Mouse (Mus musculus) midbrain, embryonic 15.5 days (tissue): ENCODE results near the gene Kank1. TPM values are rescaled to one million over a fixed set of nuclear protein-coding genes. Genes with fewer than 3 reads are reported as not detected.

Experiments
- ATAC-seq: fragments of 200-750 bp; cut with Nextera tagmentation; replicated peaks from 2 replicates; pipeline ENCODE4 v1.8.0; 2017; ENCODE audit warnings: moderate TSS enrichment
- H3K27ac ChIP-seq: fragments of 300-500 bp; sonication (generic); 2 replicates; pipeline ENCODE4 v1.5.1; 2015; ENCODE audit warnings: mild to moderate bottlenecking, inconsistent platforms
- H3K27me3 ChIP-seq: fragments of 300-500 bp; sonication (generic); replicated peaks from 2 replicates; pipeline ENCODE4 v1.6.1; 2015; ENCODE audit warnings: inconsistent platforms
- H3K36me3 ChIP-seq: fragments of 300-500 bp; sonication (generic); replicated peaks from 2 replicates; pipeline ENCODE4 v1.6.1; 2015; ENCODE audit warnings: inconsistent platforms
- H3K4me1 ChIP-seq: fragments of 300-500 bp; sonication (generic); 2 replicates; pipeline ENCODE4 v1.6.1; 2015; ENCODE audit warnings: inconsistent platforms
- H3K4me2 ChIP-seq: fragments of 300-500 bp; sonication (generic); 2 replicates; pipeline ENCODE4 v1.6.1; 2015; ENCODE audit warnings: inconsistent platforms, mild to moderate bottlenecking, moderate library complexity
- H3K4me3 ChIP-seq: fragments of 300-500 bp; sonication (generic); 2 replicates; pipeline ENCODE4 v1.5.1; 2015; ENCODE audit warnings: mild to moderate bottlenecking, inconsistent platforms
- H3K9ac ChIP-seq: fragments of 300-500 bp; sonication (generic); 2 replicates; pipeline ENCODE4 v1.6.1; 2015; ENCODE audit warnings: mild to moderate bottlenecking, inconsistent platforms
- H3K9me3 ChIP-seq: fragments of 300-500 bp; sonication (generic); 2 replicates; pipeline ENCODE4 v1.6.1; 2016; ENCODE audit warnings: inconsistent platforms
- WGBS: fragments of 180-500 bp; shearing (Covaris S2); methylation state at CpG from one replicate; pipeline ENCODE4 v1.1.7; 2015; ENCODE audit warnings: mixed read lengths; 5-methylcytosine and 5-hydroxymethylcytosine counted together
- polyA plus RNA-seq: library from polyadenylated mRNA; unstranded; fragments of >200 nt; fragmentation: Nextera tagmentation; extraction: Ambion mirVana; gene quantifications from 2 replicates; pipeline ENCODE4 v1.2.1, GENCODE M21; 2015

Kank1 gene
- polyA plus RNA-seq, 1 experiment from 2014 or later, result 6.6 TPM

- no peaks in the 10 kb centered on the region for H3K27me3 ChIP-seq
- H3K4me2 ChIP-seq, result no peak overlapping the region
- no peak for ATAC-seq
- H3K4me1 ChIP-seq, result no peaks in the 10 kb centered on the region
- no peaks in the 10 kb centered on the region for H3K9me3 ChIP-seq
- H3K27ac ChIP-seq, result no peak overlapping the region
- 90% methylated on average over 5 of the region's 5 CpGs for WGBS
- H3K9ac ChIP-seq, result no peak overlapping the region
- H3K4me3 ChIP-seq, result no peak overlapping the region
- H3K36me3 ChIP-seq, result no peaks in the 10 kb centered on the region
These were observed 189.7 kb downstream of the Kank1 start for GRCm38 (mm10) chr19:25426431-25426830.

GRCm38 (mm10) chr19:25427886-25428285 is 191.1 kb downstream of the Kank1 start:
- 96% methylated on average over 17 of the region's 17 CpGs for WGBS
- Histone ChIP-seq H3K9ac (no peak overlapping the region), H3K27ac (no peak overlapping the region), H3K36me3 (no peaks in the 10 kb centered on the region), H3K4me1 (no peaks in the 10 kb centered on the region), H3K9me3 (no peaks in the 10 kb centered on the region), H3K4me2 (no peak overlapping the region), H3K4me3 (no peak overlapping the region), H3K27me3 (no peaks in the 10 kb centered on the region)
- ATAC-seq, result no peak

- Histone ChIP-seq H3K36me3 (no peaks in the 10 kb centered on the region), H3K9ac (no peak overlapping the region), H3K27ac (no peak overlapping the region), H3K4me2 (no peak overlapping the region), H3K27me3 (no peaks in the 10 kb centered on the region), H3K9me3 (no peaks in the 10 kb centered on the region), H3K4me1 (no peaks in the 10 kb centered on the region), H3K4me3 (no peak overlapping the region)
- no peak for ATAC-seq
- WGBS, result 92% methylated on average over 13 of the region's 13 CpGs
These were observed 191.7 kb downstream of the Kank1 start for GRCm38 (mm10) chr19:25428338-25428962.

DNA sequence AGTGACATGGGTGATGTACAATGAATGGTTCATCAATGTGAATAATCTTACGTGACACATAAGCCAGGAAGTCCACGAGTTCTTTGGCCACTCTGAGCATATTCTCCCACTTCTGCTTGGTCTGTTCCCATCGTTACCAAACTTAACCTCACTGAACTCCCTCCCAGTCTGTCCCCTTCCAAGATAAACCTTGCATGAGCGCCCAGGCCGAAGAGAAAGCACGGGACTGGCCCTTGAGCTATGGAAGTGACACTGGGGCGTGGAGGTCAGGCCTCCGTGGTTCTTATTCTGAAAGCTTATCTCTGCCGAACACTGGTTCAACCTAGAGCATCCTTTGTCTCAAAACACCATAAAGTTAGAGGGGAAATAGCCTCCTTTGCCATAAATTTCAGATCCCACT is 194.7 kb downstream of the Kank1 start:
- ATAC-seq, result no peak

DNA sequence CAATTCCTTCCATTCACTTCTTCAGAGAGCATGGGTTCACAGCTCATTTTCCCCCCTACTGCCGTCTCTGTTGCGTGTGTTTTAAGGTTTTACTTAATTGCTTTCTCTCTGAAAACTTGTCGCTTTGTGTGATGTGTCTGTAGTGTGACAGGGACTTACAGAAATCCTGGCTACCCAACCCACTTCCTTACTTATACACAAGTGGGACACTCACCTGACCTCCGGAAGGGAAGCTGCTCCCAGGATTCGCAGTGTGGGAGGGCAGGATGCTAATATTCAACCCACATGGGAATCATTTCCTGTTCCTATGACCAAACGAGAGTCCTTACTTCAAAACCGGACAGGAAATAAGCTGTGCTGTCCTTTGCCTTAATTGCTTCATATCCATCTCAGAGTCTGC is 195.1 kb downstream of the Kank1 start:
- 87% methylated on average over 7 of the region's 7 CpGs for WGBS
- no peaks in the 10 kb centered on the region for H3K9me3 ChIP-seq
- no peak for ATAC-seq
- no peaks in the 10 kb centered on the region for H3K4me1 ChIP-seq
- H3K4me3 ChIP-seq, result no peak overlapping the region
- H3K27me3 ChIP-seq, result no peaks in the 10 kb centered on the region
- no peak overlapping the region for H3K9ac ChIP-seq
- no peak overlapping the region for H3K4me2 ChIP-seq
- H3K36me3 ChIP-seq, result no peaks in the 10 kb centered on the region
- H3K27ac ChIP-seq, result no peak overlapping the region

More for the DNA sequence above, 194.7 kb downstream of the Kank1 start:
- 83% methylated on average over 9 of the region's 9 CpGs for WGBS
- Histone ChIP-seq H3K9me3 (no peaks in the 10 kb centered on the region), H3K27ac (no peak overlapping the region), H3K4me1 (no peaks in the 10 kb centered on the region), H3K36me3 (no peaks in the 10 kb centered on the region), H3K4me3 (no peak overlapping the region), H3K9ac (no peak overlapping the region), H3K27me3 (no peaks in the 10 kb centered on the region), H3K4me2 (no peak overlapping the region)

GRCm38 (mm10) chr19:25433169-25433690 is 196.5 kb downstream of the Kank1 start:
- Histone ChIP-seq H3K27me3 (no peaks in the 10 kb centered on the region), H3K9ac (no peak overlapping the region), H3K4me2 (no peak overlapping the region), H3K27ac (no peak overlapping the region), H3K9me3 (no peaks in the 10 kb centered on the region), H3K4me3 (no peak overlapping the region), H3K36me3 (no peaks in the 10 kb centered on the region), H3K4me1 (no peaks in the 10 kb centered on the region)
- no peak for ATAC-seq
- WGBS, result 85% methylated on average over 7 of the region's 7 CpGs

DNA sequence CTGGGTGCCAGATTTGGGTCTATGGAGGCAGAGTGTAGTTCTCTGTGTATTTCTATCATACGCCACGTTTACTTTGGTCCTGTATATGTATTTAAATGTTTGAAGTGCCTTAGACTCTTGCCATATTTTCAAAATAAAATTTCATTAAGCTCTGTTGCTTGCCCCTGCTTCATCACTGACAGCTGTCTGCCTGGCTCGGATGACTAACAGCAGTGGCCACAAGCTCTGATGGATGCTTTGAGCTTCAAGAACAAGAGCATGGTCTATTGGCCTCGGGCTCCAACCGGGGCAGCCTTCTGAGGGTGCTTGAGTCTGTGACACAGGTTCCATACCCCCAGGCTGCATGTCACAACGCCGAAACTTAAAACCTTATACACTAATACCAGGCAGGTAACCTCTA is 197.6 kb downstream of the Kank1 start:
- H3K27me3 ChIP-seq, result no peaks in the 10 kb centered on the region
- H3K9me3 ChIP-seq, result no peaks in the 10 kb centered on the region
- 86% methylated on average over 7 of the region's 7 CpGs for WGBS
- no peak overlapping the region for H3K27ac ChIP-seq
- H3K4me2 ChIP-seq, result no peak overlapping the region
- H3K9ac ChIP-seq, result no peak overlapping the region
- H3K4me1 ChIP-seq, result no peaks in the 10 kb centered on the region
- ATAC-seq, result no peak
- no peaks in the 10 kb centered on the region for H3K36me3 ChIP-seq
- H3K4me3 ChIP-seq, result no peak overlapping the region

GRCm38 (mm10) chr19:25434795-25435194 is 198.0 kb downstream of the Kank1 start:
- H3K4me3 ChIP-seq, result no peak overlapping the region
- H3K27me3 ChIP-seq, result no peaks in the 10 kb centered on the region
- 76% methylated on average over 6 of the region's 6 CpGs for WGBS
- no peaks in the 10 kb centered on the region for H3K9me3 ChIP-seq
- H3K4me1 ChIP-seq, result no peaks in the 10 kb centered on the region
- no peak for ATAC-seq
- H3K27ac ChIP-seq, result no peak overlapping the region
- H3K36me3 ChIP-seq, result no peaks in the 10 kb centered on the region
- H3K9ac ChIP-seq, result no peak overlapping the region
- no peak overlapping the region for H3K4me2 ChIP-seq

GRCm38 (mm10) chr19:25435412-25435811 is 198.6 kb downstream of the Kank1 start:
- H3K27ac ChIP-seq, result no peak overlapping the region
- ATAC-seq, result no peak
- H3K27me3 ChIP-seq, result no peaks in the 10 kb centered on the region
- H3K4me3 ChIP-seq, result no peak overlapping the region
- H3K4me1 ChIP-seq, result no peaks in the 10 kb centered on the region
- WGBS, result 79% methylated on average over 5 of the region's 5 CpGs
- H3K36me3 ChIP-seq, result no peaks in the 10 kb centered on the region
- H3K9me3 ChIP-seq, result no peaks in the 10 kb centered on the region
- H3K4me2 ChIP-seq, result no peak overlapping the region
- H3K9ac ChIP-seq, result no peak overlapping the region

GRCm38 (mm10) chr19:25436175-25436574 is 199.4 kb downstream of the Kank1 start:
- Histone ChIP-seq H3K4me1 (no peaks in the 10 kb centered on the region), H3K9me3 (no peaks in the 10 kb centered on the region), H3K4me2 (no peak overlapping the region), H3K27ac (no peak overlapping the region), H3K27me3 (no peaks in the 10 kb centered on the region), H3K36me3 (no peaks in the 10 kb centered on the region), H3K4me3 (no peak overlapping the region), H3K9ac (no peak overlapping the region)
- no peak for ATAC-seq
- WGBS, result 54% methylated on average over 4 of the region's 4 CpGs

GRCm38 (mm10) chr19:25436789-25437650 is 200.2 kb downstream of the Kank1 start:
- H3K4me3 ChIP-seq, result no peak overlapping the region
- H3K4me1 ChIP-seq, result no peaks in the 10 kb centered on the region
- no peak overlapping the region for H3K4me2 ChIP-seq
- H3K27me3 ChIP-seq, result no peaks in the 10 kb centered on the region
- ATAC-seq, result no peak
- no peaks in the 10 kb centered on the region for H3K36me3 ChIP-seq
- 93% methylated on average over 20 of the region's 20 CpGs for whole genome bisulfite sequencing
- no peak overlapping the region for H3K9ac ChIP-seq
- no peaks in the 10 kb centered on the region for H3K9me3 ChIP-seq
- no peak overlapping the region for H3K27ac ChIP-seq

GRCm38 (mm10) chr19:25438246-25438645 is 201.5 kb downstream of the Kank1 start:
- WGBS, result 85% methylated on average over 6 of the region's 6 CpGs
- Histone ChIP-seq H3K27me3 (no peaks in the 10 kb centered on the region), H3K4me1 (no peaks in the 10 kb centered on the region), H3K9ac (no peak overlapping the region), H3K4me2 (no peak overlapping the region), H3K27ac (no peak overlapping the region), H3K4me3 (no peak overlapping the region), H3K36me3 (no peaks in the 10 kb centered on the region), H3K9me3 (no peaks in the 10 kb centered on the region)
- no peak for ATAC-seq

DNA sequence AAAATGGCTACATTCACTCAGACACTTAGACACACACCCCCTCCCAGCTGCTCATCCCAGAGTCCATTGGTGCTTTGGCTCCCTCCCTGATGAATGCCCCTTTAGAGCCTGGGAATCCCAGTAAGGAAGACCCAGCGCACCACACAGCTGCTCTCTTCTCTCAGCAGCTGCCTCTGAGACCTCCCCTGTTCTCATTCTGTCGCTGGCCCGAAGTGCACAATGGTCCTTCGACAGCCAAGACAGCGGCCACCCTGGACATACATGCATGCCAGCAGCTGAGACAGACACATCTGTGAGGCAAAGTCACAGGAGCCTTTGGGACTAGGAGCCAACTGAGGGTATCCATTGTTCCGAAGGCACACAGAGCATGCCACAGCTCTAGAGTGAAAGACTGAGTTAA is 203.0 kb downstream of the Kank1 start:
- Histone ChIP-seq H3K9ac (no peak overlapping the region), H3K27me3 (no peaks in the 10 kb centered on the region), H3K36me3 (no peaks in the 10 kb centered on the region), H3K9me3 (no peaks in the 10 kb centered on the region), H3K4me3 (no peak overlapping the region), H3K4me2 (no peak overlapping the region), H3K4me1 (no peaks in the 10 kb centered on the region), H3K27ac (no peak overlapping the region)
- ATAC-seq, result no peak
- WGBS, result 45% methylated on average over 6 of the region's 6 CpGs
